Mouse (Mus musculus) ovary, postnatal 14 days (tissue): Measurements from ENCODE around the gene Gm21783.
"Not testable (repeated sequence)": the region's sequence is repeated elsewhere in the genome, so short reads cannot be mapped to it uniquely, and the experiment has no call there.

Experiments used
- DNase-seq: peaks from one replicate; pipeline ENCODE4 v3.0.0; 2022; ENCODE audit warnings: low spot score

Gm21783 gene

GRCm38 (mm10) chrY:44981163-44981562, at the start of gene Gm21783:
Gm21783 (minus strand) TSS chrY:44981263.
- DNase-seq, result not testable (repeated sequence)
